ENCODE assay signal across 11 mouse cellular contexts in the genomic region with DNA sequence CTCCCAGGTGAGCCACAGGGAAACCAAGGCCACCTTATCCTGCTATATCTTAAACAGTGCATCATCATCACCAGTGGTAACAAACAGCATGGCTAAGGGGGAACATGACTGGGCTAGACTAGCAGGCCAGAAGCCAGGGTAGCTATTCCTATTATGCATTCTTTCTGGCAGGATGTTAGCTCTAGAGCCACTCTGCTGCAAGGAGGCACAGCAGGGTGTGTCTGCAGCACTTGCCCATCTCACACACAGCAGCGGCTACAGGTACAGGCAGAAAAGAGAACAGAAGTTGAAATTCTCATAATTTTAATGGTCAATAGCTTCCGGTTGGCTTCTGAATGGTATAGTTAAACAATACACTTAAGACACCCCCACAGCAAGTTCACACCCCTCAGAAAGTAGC.
"Had no signal": no experiment of that assay in that cellular context is flagged by ENCODE, and none has a peak within 500 bp of the region (broad histone marks: within the 10 kb centered on the region; RNA-seq: fewer than 3 reads in every experiment).

No protein-coding gene starts in this region.

- H3K9ac ChIP-seq: limb, embryonic 15.5 days; liver, embryonic 12.5 days; lung, embryonic 14.5 days; midbrain, embryonic 13.5 days; neural tube, embryonic 15.5 days had no signal

- ATAC-seq: liver, embryonic 12.5 days; midbrain, embryonic 13.5 days had no signal

- H3K9me3 ChIP-seq: limb, embryonic 15.5 days; liver, embryonic 12.5 days; midbrain, embryonic 13.5 days; neural tube, embryonic 15.5 days had no signal

- H3K4me3 ChIP-seq: limb, embryonic 15.5 days; liver, embryonic 12.5 days; midbrain, embryonic 13.5 days; myocyte; neural tube, embryonic 15.5 days had no signal

- H3K4me2 ChIP-seq: limb, embryonic 15.5 days; liver, embryonic 12.5 days; lung, embryonic 14.5 days; midbrain, embryonic 13.5 days; neural tube, embryonic 15.5 days had no signal

- DNase-seq: layer of hippocampus, postnatal 36 days; lung, embryonic 14.5 days; lung, postnatal 14 days; right cerebral cortex, adult 18-20 months; right cerebral cortex, postnatal 25 days; thymus, postnatal 4 days had no signal

- H3K27me3 ChIP-seq: limb, embryonic 15.5 days; liver, embryonic 12.5 days; midbrain, embryonic 13.5 days; neural tube, embryonic 15.5 days had no signal

- H3K27ac ChIP-seq: limb, embryonic 15.5 days; liver, embryonic 12.5 days; midbrain, embryonic 13.5 days; neural tube, embryonic 15.5 days had no signal
